Mouse (Mus musculus): Measurements from ENCODE around the gene Fdxacb1.

Gene Fdxacb1

DNA sequence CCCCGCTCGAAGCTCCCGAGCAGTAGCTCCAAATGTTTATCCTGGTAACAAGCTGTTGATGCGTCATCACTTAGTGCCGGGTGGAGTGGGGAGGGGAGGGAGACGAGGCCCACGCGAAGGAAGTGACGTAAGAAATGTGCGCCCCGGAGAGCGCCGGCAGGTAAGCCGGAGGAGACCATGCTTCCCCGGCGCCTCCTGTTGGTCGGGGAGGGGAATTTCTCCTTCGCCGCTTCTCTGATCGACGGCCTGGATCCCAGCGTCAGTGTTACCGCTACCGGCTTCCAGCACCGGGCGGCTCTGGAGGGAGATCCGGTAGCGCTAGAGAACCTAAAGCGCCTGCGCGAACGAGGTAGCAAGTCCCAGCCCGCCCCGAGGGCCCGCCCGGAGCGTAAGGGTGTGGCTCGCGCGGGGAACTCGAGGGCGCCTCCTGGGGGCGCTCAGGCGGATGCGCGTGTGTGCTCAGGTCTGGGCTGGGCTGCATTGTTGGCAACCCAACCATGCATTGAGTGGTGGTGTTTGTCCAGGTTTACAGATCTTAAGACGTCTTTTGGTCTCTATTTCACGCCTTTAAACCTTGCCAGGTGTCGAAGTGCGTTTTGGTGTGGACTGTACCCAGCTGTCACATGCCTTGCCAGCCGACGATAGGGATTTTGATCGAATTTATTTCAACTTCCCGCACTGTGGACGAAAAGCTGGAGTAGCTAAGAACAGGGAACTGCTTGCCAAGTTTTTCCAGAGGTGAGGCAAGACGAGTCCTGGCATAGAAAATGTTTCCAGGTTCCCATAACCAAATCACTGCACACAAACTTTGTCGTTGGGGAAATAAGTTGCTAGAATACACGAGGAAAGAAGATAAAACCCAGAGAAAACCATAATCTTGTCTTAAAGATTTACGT is at the start of gene Fdxacb1:
TSS of gene Fdxacb1 (plus strand) at position 130 of the 896 bp plus-strand sequence.
- in situ Hi-C loops (cut with MboI; ENCODE audit: low pct_unique_long_range_greater_than_20kb in 1 of 2, low sequenced_read_pairs in 2 of 2, unreplicated experiment in 1 of 2), result no loop called here

DNA sequence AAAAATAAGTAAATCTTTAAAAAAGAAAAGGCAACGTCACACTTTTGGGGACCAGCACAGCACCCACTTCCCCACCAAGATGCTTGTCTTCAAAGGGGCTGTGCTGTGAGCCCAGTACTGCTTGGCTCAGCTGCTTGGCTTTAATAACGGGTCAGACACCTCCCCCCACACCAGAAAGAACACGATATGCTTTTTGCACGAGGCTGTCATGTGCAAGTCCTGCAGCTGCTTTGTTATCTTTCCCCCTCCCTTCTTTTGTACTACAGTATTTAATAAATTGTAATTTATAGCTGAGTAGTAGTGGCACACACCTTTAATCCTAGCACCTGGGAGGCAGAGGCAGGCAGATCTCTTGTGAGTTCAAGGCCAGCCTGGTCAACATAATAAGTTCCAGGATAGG is 49.2 kb upstream of the Fdxacb1 start:
- in situ Hi-C loops (cut with MboI; ENCODE audit: low pct_unique_long_range_greater_than_20kb in 1 of 2, low sequenced_read_pairs in 2 of 2, unreplicated experiment in 1 of 2), result no loop called here

DNA sequence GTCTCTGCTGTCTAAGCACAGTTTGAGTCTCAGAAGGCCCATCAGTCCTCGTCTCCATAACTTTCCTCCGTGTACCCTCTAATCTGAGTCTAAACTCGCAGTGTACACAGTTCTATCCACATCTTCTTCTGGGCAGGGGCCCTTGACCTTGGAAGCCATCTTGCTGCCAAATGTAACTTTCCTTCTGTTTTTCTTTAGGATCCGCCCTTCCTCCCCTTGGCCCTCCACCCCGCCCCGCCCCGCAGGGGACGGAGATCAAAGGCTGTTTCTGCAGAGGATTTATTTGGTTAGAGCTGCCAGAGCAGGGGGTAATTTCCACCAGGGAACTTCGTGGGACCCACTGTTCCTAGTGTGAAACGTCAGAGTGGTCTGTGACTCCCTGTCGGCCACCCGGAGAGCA is 47.0 kb upstream of the Fdxacb1 start:
- in situ Hi-C loops (cut with MboI; ENCODE audit: low pct_unique_long_range_greater_than_20kb in 1 of 2, low sequenced_read_pairs in 2 of 2, unreplicated experiment in 1 of 2), result no loop called here

DNA sequence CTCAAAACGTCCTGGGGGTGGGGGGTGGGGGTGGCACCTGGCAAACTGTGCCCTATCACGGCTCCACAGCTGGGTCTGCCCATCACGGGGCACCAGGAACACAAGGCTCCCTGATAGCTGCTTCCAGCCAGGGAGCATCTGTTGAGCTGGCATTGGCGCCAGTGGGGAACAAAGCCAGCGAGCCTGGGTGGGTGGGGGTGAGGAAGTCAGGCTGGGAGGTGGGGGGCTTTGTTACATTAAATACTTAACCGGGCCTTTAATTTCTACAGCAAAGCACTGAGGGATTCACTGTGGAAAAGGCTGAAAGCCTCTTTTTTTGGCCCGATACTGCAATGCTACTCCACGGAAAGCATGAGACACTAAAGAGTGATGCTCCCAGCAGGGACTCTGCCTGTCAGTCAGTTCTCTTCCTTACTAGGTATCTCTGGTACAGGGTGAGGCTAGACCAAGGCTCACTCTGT is 45.6 kb upstream of the Fdxacb1 start:
- in situ Hi-C loops (cut with MboI; ENCODE audit: low pct_unique_long_range_greater_than_20kb in 1 of 2, low sequenced_read_pairs in 2 of 2, unreplicated experiment in 1 of 2), result no loop called here

DNA sequence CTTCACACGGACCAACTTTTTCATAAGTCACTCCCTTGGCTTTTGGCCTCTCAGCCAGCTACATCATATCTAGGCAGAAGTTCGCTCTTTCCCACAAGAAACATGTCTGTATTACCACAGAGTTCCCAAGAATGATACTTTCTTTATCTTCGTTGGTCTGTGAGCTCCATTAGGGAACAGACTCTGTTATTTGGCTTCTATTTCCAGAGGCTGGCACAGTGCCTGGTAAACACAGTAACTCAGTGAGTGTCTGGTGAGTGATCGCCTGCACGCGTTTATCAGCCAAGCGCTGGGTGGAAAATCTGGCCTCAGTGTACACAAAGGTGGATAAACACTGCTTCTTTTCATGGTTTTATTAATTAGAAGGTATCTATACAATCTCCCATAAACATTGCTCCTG is 44.6 kb upstream of the Fdxacb1 start:
- in situ Hi-C loops (cut with MboI; ENCODE audit: low pct_unique_long_range_greater_than_20kb in 1 of 2, low sequenced_read_pairs in 2 of 2, unreplicated experiment in 1 of 2), result no loop called here

DNA sequence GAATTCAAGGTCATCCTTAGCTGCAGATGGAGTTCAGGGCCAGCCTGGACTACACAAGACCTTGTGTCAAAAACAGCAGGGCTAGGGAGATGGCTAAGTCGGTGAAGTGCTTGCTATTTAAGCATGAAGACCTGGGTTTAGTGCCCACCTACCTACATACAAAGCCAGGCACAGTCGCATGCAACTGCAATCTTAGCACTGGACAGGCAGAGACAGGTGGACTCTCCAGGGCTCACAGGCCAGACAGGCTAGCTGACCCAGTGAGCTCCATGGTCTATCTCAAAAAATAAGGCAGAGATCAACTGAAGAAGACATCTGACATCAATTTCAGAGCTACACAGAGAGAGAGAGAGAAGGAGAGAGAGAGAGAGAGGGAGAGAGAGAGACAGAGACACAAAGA is 43.9 kb upstream of the Fdxacb1 start:
- in situ Hi-C loops (cut with MboI; ENCODE audit: low pct_unique_long_range_greater_than_20kb in 1 of 2, low sequenced_read_pairs in 2 of 2, unreplicated experiment in 1 of 2), result no loop called here

DNA sequence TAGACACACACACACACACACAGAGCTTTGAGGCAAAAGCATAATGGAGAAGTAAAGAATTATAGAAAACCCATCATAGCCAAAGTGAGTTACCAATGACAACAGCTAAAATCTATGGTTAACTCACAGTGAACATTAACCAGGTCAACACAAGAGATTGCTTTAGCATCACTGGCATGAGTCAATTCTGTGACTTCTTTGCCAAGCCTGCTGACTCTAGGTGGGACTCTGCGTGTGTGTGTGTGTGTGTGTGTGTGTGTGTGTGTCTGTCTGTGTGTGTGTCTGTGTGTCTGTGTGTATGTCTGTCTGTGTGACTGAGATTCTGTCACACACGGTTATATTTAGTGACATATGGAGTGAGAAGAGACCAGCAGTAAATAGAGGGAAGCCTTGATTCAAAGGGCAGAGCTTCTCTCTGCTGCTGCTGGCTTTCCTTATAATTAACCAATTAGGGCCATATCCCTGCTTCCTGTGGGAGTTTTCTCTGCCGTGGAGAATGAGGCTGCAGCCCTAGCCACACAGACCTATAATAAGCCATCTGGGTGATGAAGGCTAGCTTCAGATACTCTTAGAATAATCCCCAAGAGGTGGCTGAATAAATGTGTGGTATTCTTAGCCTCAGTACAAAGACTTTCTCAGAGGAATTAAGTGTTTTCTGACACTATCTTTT is 43.2 kb upstream of the Fdxacb1 start:
- in situ Hi-C loops (cut with MboI; ENCODE audit: low pct_unique_long_range_greater_than_20kb in 1 of 2, low sequenced_read_pairs in 2 of 2, unreplicated experiment in 1 of 2), result no loop called here

DNA sequence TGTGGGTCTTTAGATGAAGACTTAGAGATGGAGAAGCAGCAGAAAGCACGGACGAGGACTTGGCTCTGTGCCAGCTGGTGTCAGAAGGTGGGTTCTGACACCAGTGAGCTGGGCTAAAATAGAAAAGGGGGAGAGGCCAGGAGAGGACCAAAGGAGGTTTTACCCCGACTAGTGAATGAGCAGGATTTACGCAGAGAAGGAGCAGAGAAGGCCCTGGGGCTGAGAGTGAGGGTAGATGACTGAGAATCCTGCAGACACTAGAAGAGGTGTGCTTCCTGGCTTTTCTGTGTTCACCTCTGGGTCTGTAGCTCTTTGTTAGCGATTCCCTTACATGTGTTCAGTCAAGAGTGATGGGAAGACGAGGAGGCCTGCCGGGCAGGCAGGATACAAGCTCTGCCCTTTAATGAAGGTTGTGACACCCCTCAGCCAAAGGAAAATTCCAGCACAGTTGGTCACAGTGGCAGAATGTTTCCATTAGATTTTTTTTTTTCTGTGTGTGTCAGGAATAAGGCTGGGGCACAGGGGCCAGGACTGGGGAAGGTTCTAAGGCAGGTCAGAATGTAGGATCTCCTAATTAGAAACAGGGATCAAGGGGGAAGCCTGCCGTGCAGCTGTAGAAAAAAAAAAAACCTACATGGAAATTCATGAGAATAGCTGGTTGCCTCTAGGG is 42.0 kb upstream of the Fdxacb1 start:
- in situ Hi-C loops (cut with MboI; ENCODE audit: low pct_unique_long_range_greater_than_20kb in 1 of 2, low sequenced_read_pairs in 2 of 2, unreplicated experiment in 1 of 2), result no loop called here

DNA sequence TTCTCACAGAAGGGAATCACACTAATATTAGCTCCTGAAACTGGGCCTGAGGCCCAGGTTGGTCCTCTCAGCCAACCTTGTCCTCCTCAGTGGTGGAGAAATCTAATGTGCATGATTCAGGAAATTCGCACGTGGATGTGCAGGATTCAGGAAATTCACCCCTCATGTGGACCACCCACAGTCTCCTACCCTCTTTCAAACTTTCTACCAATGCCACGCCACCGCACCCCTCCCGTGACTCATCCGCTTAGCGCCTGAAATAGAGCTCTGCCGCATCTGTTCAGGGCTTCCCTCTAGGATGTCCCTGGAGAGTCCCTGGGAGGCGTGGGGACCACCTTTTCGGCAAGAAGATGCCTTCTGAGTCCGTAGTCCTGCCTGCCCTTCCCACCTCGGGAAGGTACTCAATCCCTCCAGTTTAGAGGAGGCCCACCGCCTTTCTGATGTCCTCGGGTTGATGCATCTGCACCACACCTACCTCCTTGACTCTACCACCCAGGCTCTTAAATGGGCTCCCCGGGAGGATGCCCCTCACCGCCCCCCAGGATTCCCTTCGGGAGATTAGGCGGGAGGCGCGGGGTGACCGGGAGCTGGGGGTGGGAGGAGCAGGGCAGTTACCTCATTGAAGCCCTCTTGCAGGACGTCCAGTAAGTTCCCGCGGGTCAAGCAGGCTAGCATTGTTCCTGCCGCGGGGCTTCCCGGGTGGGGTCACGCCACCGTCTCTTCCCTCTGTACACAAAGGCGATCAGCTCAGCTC is 40.7 kb upstream of the Fdxacb1 start:
- in situ Hi-C loops (cut with MboI; ENCODE audit: low pct_unique_long_range_greater_than_20kb in 1 of 2, low sequenced_read_pairs in 2 of 2, unreplicated experiment in 1 of 2), result no loop called here

DNA sequence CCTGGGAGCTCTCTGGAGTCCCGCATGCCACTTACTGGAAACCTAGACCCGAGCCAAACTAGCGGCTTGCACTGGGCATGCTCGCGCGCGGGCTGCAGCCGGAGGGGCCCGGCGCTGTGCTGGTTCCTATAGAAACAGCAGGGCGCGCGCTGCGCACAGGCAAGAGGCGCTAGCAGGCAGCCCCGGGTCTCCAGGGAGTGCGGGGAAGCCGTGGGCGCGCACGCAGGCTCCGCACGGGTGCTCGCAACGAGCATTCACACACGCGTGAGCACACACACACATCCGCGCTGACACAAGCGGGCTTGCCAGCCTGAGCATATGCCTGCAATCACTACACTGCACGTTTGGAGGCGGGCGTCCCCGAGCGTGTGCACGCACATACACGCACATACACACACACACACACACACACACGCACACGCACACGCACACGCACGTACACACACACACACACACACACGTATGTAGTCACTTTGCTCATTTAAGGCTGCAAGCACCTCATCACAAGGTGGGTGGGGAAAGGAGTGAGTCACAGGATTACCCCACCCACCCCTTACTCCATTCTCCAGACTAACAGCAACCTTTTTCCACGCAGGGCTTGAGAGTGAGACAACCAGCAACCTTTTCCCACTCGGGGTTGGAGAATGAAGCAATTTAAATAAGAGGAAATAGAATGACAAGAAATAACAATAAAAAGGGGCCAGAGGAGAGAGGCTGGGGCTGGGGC is 39.9 kb upstream of the Fdxacb1 start:
- in situ Hi-C loops (cut with MboI; ENCODE audit: low pct_unique_long_range_greater_than_20kb in 1 of 2, low sequenced_read_pairs in 2 of 2, unreplicated experiment in 1 of 2), result no loop called here

DNA sequence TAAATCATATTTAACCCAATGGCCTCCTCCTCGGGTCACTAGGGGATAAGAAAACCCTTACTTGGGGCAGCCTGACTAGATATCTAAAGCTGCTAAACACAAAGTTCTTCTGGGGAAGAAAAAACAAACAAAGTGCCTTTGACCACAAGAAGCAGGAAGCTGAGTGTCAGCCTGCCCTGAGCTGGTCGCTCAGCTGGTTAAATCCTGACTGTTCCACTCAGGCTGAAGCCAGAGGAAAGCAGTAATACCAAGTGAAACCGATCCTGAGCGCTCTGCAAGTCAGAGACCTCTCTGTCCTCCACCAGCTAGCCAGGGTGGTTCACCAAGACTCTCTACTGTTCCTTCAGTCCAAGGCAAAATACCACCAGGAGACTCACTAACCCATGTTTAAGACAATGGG is 38.4 kb upstream of the Fdxacb1 start:
- in situ Hi-C loops (cut with MboI; ENCODE audit: low pct_unique_long_range_greater_than_20kb in 1 of 2, low sequenced_read_pairs in 2 of 2, unreplicated experiment in 1 of 2), result no loop called here

DNA sequence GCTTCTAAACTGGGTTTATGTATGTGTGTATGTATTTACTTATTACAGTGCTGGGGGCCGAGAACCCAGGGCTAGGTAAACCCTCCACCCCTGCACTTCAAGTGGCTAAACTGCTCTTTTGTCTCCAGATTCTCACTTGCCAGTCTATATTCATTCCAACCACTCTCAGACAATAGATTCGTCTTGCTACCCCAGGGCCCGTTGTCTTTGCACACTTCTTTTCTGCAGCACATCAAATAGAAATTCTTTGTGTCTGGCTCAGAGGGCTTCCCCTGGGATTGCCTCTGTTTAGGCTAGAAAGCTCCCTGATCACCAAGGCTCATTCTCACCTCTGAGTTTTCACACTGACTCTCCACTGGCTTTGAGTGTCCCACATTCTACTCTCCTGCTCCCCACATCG is 35.5 kb upstream of the Fdxacb1 start:
- in situ Hi-C loops (cut with MboI; ENCODE audit: low pct_unique_long_range_greater_than_20kb in 1 of 2, low sequenced_read_pairs in 2 of 2, unreplicated experiment in 1 of 2), result no loop called here

DNA sequence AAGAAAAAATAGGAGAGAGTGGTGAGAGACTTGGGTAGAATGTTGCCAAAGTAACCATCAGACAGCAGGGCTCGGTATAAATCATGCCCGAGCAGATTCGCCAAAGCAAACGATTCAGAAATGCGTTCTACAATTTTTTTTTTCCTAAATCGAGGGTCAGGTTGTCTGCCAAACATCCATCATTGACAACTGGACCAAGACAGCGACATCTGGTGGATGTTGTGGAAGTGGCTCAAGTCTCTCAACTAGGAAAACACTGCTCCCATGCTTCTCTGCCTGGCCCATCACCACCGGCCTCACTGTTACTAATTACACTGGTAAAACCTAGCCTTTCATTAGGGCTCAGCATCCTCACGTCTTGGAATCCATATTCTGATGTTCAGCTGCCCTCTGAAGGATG is 33.0 kb upstream of the Fdxacb1 start:
- in situ Hi-C loops (cut with MboI; ENCODE audit: low pct_unique_long_range_greater_than_20kb in 1 of 2, low sequenced_read_pairs in 2 of 2, unreplicated experiment in 1 of 2), result no loop called here

DNA sequence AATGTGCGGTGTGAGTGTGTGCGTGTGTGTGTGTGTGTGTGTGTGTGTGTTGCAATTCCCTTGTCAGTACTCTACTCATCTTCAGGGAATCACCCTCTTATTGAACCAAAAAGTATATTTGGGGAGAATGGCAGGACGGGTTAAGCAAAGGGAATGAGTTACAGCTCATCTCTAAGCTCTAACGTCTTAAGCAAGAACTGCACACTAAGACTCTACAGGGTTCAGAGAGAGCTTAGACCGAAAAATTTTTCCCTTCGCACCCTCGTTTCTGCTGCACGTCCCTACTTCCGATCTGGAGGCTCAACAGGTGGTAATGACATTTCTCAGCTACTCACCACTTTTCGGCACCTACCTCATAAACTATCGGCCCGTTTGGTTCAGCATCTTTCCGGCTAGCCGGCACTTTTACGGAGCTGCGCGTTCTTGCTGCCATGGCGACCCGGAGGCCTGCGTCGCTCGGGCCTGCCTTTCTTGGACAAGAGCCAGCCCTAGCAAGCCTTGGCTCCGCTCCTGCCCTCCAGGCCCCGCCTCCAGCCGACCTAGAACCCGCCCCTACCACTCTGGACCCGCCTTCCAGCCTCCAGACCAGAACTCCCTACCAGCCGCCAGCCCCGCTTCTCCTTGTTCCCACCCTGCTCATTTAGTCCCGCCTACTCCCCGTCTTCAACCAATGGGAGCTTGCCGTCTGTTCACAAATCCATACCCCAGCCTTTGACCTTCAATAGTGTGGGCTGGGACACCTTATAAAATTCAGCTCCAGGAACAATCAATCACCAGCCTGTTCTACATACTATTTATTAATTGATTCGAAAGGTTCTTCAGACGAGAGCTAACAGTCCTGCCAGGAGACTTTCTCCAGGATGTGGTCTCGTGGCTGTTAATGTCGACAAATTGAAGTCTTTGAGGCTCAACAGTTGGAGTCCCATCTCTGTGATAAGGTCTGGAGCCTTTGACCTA is 28.8 kb upstream of the Fdxacb1 start, which contains the start of gene Dixdc1:
TSS of gene Dixdc1 (minus strand) at position 604 of the 957 bp plus-strand sequence.
- in situ Hi-C loops (cut with MboI; ENCODE audit: low pct_unique_long_range_greater_than_20kb in 1 of 2, low sequenced_read_pairs in 2 of 2, unreplicated experiment in 1 of 2), result no loop called here

DNA sequence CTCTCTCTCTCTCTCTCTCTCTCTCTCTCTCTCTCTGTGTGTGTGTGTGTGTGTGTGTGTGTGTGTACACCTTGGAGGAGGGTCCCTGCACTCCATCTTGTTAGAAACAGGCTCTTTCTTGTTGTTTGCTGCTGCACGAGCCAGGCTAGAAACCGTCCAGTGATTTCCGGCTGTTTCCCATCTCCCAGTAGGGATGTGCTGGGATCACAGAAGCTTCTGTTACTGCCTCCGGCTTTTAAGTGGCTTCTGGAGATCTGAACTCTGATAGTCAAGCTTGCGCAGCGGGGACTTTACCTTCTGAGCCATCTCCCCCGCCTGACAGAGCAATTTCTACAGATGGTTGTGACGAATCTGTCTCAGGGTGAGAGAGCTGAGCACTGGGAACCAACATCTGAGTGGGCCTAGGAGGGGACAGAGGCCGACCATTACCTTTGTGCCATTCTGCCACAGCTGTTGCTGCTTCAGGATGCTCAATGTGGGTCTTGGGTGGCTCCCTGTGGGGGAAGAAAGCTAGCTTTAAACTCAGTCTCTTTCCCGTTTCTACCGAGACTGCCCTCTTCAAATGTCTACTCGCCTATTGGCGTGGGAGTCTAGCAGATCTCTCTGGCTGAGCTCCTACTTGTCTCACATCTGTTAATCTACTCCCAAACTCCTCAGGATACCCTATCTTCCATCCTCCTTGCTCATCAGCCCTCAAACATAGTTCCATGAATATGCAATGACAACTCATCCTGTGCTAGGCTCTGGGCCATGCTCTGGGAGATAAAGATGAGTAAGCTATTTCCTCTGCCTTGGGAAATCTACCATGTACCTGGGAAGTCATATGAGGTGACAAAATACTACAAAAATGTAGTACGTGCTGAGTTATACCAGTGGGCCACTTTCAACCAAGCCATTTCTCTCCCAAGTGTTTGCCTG is 26.9 kb upstream of the Fdxacb1 start:
- in situ Hi-C loops (cut with MboI; ENCODE audit: low pct_unique_long_range_greater_than_20kb in 1 of 2, low sequenced_read_pairs in 2 of 2, unreplicated experiment in 1 of 2), result no loop called here

DNA sequence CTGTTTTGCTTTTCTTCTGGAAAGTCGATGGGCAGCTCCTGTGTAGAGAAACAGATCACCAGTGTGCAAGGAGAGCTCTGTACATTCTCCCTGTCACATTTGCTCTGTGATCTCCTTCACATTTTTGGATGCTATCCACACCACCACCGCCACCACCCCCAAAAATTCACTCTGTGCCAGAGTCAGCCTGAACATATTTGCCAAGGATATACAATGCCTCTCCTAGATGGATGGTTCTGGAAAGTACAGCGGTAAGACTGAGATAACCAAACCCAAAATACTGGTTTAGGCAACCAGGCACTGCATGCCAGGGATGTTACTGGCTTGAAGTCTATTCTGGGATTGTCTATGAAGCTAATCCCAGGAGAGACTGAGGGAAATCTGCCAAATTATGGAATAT is 25.8 kb upstream of the Fdxacb1 start:
- in situ Hi-C loops (cut with MboI; ENCODE audit: low pct_unique_long_range_greater_than_20kb in 1 of 2, low sequenced_read_pairs in 2 of 2, unreplicated experiment in 1 of 2), result no loop called here

Data from mouse embryonic stem cell (cell line).